Mouse (Mus musculus): ENCODE data around the gene Gm27021.

DNA sequence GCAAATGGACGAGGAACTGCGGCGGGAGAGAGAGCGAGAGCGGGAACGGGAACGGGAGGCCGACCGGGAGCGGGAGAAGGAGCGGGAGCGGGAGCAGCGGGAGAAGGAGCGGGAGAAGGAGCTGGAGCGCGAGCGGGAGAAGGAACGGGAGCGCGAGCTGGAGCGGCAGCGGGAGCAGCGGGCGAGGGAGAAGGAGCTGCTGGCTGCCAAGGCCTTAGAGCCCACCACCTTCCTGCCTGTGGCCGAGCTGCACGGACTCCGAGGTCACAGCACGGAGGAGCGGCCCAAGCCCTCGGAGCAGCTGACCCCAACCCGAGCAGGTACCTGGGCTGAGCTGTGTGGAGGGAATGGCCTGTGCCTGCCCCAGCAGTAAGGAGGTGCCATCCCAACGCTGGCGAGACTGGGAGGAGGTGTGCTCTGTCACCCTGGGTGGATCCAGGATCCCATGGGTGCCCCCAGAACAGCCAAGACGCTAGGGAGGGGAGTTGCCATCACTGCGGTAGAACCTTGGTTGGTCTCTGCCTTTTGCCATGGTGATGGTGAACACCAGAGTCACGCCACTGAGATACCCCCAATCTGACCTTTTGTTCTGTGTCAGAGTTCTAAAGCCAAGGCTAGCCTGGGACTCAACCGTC lies 99.6 kb downstream of the Gm27021 start:
- TF ChIP-seq CTCF (conservative IDR thresholded peaks at IDR 0.05; ENCODE audit: low read length) (no peak), NANOG (IDR thresholded peaks at IDR 0.05; ENCODE audit: borderline replicate concordance, low read length) (no peak), POU5F1 (IDR thresholded peaks at IDR 0.05; ENCODE audit: borderline replicate concordance, low read length) (no peak)
